Mouse (Mus musculus) CD4-positive, CD25-positive, alpha-beta regulatory T cell, adult 4 months (primary cell): ENCODE results near the gene Gna11. TPM values are rescaled to one million over a fixed set of nuclear protein-coding genes. Genes with fewer than 3 reads are reported as not detected.

Experiments
- ATAC-seq: one replicate; pipeline ENCODE4 v1.8.0; 2017
- polyA plus RNA-seq, 2 experiments: library from polyadenylated mRNA; unstranded; fragments of 100-300 nt; shearing (Covaris generic); gene quantifications; one replicate each; pipeline ENCODE4 v1.2.1; 2017

The Gna11 gene
- polyA plus RNA-seq, 2 experiments from 2014 or later, result 28.5 to 42.5 TPM

DNA sequence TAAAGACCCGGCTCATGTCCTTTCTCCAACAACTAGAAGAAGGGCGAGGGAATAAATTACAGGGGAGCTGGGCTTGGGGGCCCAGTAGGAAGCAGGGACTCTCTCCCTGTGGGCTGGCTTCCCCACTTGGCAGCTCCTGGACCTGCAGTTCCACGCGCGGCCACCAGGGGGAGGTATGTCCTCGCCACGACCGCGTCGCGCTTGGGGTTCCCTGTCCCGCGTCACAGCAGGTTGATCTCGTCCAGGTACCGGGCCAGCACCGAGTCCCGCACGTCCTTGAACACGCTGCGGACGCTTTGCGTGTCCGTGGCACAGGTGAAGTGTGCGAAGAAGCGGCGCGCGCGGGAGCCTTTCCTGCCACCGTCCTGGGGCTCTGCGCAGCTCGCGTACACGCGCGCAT is 42.3 kb downstream of the Gna11 start:
- ATAC-seq, result peak; percentile 42

DNA sequence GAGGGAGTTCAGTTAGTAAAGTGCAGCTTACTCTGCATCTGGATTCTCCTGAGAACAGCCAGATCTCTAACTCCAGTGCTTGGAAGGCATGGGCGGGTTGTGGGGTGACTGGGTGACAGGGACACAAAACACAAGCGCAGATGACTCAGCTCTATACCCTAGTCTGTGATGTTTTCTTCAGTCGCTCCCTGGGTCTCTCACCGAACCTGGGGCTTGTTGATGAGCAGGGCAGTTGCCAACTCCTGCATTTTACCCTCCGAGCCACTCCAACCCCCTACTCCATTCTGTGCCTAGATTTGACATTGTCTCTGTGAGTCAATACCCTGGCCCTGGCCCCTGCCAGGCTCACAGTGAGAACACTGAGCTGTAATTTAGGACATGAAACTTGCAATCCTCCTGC is 43.1 kb downstream of the Gna11 start:
- ATAC-seq, result no peak

DNA sequence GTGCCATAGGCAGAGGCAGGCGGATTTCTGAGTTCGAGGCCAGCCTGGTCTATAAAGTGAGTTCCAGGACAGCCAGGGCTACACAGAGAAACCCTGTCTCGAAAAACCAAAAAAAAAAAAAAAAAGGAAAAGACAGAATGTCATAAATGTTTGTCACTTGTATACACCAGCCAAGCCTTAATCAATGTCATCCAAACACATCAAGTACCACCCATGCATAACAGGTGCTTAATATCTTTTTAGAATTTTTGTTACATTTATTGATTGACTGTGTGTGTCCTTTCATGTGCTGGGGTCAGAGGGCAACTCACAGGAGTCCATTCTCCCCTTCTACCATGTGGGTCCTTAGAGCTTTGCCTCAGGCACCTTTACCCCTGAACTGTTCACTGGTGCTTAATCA is 45.0 kb downstream of the Gna11 start, which contains the start of gene S1pr4:
TSS of gene S1pr4 (minus strand) at position 101 of the 400 bp plus-strand sequence.
- ATAC-seq, result no peak

DNA sequence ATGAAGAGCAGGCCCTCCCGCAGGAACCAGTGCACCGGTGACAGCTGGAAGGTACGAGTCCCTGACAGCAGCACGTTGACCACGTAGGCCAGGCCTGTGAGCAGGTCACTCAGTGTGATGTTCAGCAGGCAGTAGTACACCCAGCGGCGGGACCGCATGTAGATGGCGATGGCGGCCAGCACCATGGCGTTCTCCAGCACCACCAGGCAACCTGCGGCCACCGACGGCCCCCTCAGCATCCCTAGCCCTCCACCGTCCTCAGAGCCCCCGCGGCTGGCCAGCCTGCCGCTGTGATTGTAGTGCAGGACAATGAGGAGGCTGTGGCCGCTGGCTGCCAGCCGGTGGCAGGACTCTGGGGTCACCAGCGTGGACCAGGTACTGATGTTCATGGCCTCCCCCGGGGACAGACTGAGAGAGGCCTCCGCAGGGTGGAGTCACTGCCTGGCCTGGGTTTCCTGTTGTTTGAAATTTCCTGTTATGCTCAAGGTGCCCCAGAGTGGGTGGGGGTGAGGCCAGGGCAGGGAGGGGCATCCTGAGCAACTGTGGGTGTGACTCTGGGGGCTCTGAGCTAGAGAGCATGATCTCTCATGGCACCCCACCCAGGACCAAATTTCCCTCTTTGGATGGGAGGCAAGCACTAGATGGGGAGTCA is 45.6 kb downstream of the Gna11 start:
- peak; percentile 56 for ATAC-seq

DNA sequence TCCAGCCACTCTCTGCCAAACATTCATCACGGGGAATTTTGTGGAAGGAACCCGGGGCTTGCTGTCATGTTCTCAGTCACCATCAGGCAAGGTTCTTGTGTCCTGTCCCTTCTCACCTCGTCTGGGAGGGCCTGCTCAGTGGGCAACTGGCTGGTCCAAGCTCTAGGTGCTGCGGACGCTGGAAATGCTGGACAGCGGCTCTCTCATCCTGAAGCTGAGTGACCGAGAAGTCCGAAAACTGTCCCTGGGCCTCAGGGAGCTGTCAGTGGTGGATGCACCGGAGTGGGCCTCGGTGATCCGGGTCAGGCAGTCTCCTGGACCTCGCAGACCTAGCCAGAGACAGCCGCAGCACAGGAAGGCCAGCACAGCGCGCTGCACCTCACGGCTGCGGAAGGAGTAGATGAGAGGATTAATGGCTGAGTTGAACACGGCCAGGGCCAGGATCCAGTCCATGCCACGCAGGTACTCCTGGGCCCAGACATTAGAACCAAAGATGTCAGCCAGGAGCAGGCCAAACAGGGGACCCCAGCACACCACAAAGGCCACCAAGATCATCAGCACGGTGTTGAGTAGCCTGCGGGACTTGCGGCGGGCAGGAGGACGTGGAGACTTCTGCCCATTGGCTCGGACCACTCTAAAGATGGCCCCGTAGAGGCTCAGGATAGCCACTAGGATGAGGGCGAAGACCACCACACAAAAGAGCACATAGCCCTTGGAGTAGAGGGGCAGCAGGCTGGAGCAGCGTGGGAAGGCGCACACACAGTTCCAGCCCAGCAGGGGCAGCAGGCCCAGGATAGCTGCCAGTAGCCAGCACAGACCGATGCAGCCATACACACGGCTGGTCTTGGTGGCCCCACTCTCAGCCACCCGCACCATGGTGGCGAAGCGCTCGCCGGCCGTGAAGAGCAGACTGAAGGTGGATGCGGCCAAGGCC is 46.4 kb downstream of the Gna11 start:
- no peak for ATAC-seq

DNA sequence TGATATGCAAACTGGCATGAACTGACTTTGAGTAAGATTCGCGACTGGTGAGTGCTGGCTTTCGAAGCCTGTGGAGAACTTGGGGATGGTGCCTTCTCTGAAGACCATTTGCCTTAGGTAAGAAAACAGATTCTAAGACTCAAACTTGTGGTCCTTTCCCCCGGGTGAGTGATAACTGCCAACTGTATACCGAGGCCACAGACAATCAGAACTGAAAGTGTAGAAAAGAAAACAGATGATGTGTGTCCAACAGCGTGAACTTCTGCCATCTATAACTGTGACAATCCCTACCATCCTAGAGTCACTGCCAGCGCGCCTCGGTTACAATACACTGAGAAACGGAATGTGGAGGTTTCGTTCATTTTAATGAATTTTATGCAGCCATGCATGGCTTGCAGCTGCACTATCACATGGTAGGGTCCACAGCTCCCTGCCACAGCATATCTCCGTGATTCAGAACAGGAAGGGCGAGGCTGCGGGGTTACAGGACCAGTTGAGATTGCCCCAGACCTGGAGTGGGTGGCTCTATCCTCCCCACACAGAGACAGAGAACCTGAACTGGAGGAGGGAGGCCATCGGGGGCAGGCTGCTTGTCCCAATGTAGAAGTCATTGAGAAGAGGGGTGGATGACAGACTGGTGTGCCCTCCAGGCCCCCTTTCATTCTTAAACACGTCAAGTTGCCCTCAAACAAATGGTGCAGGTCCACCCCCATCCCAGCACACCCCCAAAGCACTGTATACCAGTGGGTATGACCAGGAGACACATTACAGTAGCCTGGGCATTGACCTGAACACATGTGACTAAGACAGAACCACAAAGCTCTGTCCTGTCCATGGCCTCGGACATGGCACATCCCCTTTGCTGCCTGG is 47.4 kb downstream of the Gna11 start:
- no peak for ATAC-seq

DNA sequence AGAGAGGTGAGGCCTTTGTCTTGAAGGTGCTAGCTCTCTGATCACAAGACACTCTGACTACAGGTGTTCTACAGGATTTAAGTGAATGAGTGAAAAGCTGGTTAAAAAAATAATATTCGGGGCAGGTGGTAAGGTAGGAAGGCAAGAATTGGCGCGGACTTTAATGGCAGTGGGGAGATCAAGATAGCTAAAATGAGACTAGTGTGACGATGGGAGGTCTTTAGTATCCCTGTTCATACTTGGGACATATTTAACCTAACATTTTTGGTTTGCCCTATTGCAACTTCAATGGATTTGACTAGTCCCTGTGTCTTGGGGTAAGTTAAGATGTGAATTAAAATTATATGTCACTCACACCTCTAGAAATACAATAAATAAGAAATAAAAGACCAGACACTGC is 48.0 kb downstream of the Gna11 start:
- no peak for ATAC-seq

DNA sequence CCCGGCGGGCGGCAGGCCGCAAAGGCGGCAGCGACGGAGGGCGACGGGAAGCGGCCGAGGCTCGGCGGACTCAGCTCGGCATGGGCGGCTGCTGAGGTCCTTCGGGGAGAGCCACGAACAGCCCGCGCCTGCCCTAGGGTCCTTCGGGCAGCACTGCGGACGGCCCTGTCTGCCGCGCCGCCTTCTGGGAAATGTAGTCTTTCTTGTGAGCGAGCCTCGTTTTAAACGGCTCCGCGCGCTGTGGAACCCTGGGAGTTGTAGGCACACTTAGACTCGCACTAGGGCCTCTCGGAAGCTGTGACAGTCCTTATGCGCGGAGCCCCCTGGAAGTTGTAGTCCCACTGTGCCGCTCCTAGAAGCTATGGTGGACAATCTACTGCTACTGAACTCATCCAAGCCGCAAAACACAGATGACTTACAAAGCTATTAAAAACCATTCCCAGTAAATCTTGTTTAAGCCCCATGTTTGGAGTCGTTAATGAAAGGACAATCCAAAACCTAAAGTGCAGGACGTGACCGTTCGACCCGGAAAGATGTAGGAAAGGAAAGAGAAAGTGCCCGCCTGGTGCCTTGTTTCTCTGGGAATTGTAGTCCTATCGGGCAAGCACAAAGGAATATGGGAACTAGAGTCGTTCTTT is 48.6 kb downstream of the Gna11 start, which contains the start of gene Ncln:
TSS of gene Ncln (minus strand) at position 129 of the 638 bp plus-strand sequence.
- peak; percentile 90 for ATAC-seq

DNA sequence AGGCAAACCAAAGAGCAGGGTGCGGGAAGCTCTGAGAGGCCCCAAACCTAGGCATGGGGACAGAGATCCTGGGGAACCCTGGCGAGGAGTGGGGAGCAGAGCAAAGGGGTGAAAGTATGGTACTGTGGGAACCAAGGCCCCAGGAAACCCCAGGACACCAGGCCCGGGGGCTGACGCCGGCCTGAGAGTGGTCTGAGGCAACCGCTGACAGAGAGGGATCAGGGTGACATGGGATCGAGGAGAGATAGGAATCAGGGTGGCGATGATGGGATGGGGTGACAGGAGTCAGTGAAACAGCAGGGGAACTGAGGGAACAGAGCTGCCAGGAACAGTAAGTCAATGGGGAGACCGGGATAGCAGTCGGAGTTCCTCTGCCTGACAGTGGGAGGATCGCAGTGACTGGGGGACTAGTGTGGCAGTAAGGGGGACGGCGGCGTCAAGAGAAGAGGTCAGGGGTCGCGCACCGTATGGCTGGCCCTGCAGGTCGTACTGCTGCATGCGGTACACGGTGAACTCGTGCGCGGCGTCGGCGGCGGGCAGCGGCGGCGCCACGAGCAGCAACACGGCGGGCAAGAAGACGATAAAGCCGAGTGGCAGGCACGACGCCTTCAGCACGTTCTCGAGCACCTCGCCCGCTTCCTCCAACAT is 49.2 kb downstream of the Gna11 start:
- ATAC-seq, result no peak

DNA sequence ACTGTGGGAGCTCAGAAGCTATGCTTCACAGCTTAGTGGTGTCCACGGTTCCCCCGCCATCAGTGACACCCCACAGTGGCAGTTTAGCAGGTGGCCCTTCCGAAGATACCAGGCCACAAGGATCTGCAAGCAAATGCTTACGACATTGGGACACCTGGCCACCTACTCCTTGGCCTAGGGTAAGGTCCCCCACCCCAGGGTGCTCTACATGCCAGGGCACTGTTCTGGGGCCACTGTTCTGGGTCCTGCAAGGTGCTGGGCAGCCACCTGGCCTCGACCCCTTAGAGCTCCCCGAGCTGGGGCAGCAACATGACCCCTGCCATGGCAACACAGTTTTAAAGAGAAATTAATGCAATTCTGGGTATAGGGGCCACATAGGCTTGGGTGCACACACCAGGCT is 49.8 kb downstream of the Gna11 start:
- no peak for ATAC-seq

DNA sequence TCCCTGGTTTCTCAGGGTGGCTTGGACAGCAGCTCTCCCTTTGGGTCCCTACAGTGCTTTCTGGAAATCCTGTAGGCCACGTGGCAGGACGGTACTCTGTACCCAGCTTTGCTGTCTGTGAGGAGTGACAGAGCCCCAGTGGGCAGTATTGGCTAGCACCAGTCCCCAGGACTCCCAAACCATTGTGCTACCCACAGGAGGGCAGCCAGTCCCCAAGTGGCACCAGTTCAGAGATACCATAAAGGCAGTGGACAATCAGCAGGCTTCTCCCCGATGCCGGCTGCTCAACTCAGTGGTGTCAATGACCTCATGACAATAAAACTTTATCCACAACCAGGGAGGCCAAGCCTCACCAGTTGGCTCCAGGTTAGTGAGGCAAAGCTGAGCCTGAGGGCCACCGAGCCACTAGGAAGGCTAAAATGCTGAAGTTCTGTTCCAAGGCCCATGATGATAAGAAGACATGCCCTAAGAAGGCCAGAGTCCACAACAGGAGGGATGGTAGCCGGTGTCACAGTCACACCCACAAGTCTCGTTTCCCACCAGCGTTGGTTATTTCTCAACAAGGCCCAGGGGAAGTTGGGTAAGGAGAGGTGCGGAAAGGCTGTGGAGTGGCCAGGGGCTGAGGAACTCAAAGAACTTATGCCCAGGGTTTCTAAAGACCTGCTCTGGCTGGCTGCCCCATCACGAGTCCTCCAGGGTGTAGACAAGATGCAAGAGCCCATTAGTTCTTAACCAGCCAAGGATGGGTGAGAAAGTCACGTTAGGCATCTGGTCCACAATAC is 50.5 kb downstream of the Gna11 start:
- ATAC-seq, result no peak

DNA sequence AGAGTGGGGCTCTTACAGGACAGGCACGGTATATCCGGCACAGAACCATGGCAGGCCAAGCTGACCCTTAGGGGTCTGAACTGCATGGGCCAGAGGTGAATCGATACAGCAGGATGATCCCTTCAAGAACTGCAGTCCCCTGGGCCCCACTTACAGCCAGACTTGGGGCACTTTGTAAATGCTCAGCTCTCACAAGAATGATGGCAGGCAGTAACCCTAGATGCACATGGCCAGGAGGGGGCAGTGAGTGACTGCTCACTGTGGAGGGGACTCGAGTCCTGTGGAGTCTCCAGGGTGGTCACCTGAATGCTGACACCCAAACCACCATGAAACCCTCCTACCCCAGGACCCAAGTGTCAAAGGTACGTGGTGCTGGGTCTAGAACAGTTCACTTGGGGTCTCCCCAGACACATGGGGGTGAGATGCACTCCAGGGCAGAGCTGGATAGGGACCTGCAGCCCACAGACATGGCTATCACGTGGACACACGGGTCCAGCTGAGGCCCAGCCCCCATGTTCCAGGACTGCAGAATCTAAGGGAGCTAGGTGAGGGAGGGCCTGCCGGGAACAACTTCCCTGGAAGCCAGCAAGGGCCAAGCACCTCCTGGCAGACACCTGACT is 51.3 kb downstream of the Gna11 start:
- no peak for ATAC-seq

DNA sequence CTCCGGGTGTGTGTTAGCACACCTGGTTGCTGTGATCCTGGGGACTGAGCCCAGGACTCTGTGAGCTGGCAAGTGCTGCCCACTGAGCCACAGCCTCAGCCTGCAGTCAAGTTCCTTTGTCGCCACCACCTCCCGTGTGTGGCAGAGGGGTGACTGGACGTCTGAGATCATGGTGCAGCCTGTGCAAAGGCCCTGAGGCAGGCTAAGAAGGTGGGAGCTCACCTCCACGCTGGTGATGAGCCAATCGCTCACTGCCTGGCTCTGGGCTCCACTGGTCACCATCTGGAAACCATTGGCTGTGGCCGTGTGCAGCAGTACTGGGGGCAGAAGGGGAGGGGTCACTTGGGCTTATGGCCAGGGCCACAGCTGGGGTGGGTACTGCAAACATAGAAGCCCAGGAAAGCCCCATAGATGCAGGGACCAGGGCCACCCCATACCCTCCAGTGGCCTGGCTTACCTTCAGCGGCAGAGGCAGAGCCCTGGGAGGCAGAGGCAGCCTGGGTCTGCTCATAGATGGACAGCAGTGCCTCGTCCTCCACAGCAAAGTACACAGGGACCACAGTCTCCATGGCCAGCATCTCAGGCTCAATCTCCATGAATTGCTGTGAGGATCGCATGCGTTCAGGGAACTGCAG is 52.3 kb downstream of the Gna11 start:
- no peak for ATAC-seq

DNA sequence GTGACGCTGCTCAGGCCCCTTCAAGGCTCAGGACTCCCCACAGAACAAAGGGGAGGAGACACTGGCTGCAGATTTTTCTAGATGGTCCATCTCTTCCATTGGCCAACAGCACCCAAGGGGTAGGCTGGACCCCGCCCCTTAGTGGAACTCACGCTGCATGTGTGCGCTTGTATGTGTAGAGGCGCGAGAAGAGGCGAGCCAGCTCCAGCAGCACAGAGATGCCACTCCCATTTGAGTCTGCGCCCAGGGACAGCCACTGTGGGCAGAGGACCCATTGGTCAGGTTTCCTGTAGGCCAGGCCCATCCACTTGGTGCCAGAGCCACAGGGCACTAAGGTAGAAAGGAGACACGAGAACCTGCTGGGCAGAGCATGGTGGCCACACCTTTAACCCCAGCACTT is 54.0 kb downstream of the Gna11 start:
- no peak for ATAC-seq

DNA sequence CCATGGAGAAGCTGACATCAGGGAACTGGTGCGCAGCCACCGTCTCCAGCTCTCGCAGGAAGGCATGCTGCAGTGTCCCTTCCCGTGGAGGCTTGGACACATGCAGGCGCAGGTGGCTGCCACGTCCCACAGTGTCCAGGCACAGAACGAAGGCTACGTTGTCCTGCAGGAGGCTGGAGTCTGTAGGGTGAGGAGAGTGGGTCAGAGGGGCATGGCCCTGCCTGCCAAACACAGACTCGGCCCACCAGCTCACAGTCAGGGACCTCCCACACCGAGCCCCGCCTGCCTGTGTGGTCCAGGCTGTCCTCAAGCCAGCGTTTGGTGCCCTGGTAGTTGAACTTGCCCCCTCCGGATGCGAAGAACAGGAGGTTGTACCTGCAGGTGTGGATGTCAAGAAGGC is 55.0 kb downstream of the Gna11 start:
- no peak for ATAC-seq

DNA sequence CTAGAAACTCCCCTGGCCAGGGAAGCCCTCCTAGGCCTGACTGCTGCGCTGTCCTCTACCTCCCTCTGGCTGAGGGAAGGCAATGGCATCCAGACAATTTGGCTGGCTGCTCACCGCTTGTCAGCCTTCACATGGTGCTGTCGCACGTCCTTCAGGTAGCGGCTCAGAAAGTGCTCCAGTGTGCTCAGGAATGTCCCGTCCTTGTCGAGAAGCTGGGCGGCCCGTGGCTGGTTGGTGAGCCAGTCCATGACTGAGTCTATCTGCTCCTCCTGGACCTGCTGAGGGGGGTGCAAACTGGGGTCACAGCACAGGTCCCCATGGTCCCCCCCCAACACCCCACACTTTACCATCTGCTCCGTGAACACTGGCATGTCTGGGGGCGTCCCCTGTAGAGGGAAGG is 56.9 kb downstream of the Gna11 start:
- ATAC-seq, result no peak

DNA sequence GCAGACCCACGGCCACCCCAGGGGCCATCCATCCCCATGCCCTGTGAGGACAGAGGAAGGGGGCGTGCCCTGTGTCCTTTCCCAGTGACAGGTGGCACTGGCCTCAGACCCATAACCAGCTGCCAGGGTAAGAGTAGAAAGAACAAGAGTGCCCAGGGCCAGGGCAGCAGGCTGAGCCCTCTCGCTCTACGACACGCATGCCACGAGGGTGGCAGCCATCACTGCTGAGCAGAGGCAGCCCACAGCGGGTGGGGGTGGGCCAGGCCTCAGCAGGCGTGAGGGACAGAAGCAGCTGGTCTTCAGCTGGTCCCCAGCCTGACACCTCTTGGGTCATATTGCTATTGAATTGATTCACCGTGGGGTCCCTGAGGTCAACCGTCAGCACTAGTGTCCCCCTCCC is 58.5 kb downstream of the Gna11 start:
- no peak for ATAC-seq

DNA sequence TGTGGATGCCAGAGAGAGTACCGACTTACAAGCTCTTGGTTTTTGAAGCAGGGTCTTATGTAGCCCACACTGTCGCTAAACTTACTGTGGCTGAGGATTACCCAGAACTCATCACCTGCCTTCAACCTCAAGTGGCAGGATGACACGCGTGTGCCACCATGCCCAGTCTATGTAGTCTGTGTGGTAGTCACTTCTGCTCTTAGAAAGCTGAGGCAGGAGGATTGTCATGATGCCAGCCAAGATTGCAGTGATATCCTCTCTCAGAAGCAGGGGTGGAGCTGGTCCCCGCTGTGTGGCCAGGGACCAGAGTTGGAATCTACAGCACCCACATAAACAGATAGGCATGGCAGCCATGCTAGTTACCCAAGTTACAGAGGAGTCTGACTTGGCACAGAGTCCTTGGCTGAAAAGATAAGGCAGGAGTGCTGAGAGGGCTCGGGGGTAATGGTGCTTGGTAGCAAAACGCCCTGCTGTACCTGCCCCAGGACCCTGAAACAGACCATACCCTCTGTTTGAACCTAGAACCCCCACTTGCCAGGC is 59.4 kb downstream of the Gna11 start:
- no peak for ATAC-seq

DNA sequence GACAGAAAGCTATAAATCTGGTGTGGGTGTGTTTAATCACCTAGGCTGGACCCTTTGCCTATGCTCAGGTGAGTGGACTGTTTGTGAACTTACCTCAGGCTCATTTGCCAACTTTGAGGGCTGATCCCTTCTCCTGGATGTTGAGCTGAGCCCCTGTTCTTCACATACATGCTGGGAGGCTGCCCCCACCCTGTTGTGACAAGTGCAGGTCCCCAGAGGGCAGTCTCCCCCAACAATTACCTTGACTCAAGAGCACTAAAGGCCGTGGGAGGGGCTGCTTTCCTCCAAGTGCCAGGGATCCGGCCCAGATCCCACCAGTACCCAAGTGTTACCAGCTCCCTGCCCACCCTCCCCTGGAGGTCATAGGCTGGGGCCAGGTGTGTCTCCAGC is 59.9 kb downstream of the Gna11 start:
- ATAC-seq, result peak; percentile 37
